Mouse (Mus musculus): ENCODE data around the gene Tspan33. TPM values are rescaled to one million over a fixed set of nuclear protein-coding genes. Genes with fewer than 3 reads are reported as not detected.
"Not testable (repeated sequence)": the region's sequence is repeated elsewhere in the genome, so short reads cannot be mapped to it uniquely, and the experiment has no call there.

The Tspan33 gene
- total RNA-seq, 2 experiments from 2014 or later = 7.3 to 8.0 TPM

DNA sequence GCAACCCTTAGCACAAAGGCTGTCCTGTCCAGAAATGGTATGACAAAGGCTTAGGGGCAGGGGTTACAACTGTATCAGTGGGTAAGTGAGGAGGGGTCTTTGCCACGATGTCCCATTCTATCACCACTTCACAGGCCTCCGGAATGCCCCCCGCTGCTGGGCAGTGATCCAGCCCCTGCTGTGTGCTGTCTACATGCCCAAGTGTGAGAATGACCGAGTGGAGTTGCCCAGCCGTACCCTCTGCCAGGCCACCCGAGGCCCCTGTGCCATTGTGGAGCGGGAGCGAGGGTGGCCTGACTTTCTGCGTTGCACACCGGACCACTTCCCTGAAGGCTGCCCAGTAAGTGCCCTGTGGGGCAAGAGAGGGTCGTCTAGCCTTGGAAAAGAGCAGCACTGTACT lies 59.3 kb downstream of the Tspan33 start:
- DNase-seq = no peak

DNA sequence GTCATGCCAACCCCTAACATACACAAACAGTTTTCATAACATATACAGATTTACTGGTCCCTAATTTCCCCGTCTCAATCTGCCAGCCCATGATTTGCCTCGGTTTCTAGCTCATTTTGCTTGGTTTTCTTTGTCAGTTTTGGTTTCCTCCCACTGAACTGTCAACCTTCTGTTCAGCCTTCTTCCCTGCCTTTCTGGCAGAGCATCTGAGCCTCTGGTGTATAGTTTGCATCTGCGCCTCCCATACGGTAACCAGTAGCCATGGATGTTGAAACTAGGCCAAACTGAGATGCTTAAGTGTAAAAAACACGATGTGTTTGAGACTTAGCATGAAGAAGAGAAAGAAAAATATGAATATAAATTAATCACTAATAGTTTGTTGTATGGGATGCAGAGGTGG lies 62.0 kb downstream of the Tspan33 start:
- DNase-seq = no peak

DNA sequence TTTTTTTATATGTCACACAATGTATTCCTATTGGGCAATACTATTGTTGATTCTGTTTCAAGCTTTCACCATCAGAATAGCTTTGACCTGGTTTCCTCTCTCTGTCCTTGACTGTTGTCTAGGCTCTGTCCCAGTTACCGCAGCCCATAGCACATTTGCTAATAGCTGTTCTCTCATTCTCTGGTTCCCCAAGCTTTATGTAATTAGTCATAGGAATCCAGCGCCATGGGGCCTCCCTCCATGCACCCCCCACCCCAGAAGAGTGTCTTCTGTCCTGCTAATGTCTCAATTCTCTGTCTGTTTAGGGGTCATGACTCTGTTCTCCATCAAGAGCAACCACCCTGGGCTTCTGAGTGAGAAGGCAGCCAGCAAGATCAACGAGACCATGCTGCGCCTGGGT lies 62.5 kb downstream of the Tspan33 start:
- peak; percentile 28 for DNase-seq

DNA sequence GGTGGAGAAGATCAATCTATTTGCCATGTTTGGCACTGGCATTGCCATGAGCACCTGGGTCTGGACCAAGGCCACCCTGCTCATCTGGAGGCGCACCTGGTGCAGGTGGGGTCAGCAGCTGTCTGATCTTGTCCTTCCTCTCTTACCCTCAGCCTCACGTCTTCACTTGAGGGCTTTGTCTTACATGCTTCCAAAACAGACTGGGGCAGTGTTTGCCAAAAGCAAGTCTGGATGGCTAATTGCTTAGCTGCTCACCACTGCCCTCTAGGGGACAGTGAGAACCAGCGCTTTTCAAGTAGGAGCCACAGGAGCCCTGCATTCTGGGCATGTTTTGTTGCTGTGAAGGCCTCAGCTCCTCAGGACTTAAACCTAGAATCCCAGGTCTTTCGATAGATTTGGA lies 64.4 kb downstream of the Tspan33 start:
- DNase-seq = peak; percentile 80

DNA sequence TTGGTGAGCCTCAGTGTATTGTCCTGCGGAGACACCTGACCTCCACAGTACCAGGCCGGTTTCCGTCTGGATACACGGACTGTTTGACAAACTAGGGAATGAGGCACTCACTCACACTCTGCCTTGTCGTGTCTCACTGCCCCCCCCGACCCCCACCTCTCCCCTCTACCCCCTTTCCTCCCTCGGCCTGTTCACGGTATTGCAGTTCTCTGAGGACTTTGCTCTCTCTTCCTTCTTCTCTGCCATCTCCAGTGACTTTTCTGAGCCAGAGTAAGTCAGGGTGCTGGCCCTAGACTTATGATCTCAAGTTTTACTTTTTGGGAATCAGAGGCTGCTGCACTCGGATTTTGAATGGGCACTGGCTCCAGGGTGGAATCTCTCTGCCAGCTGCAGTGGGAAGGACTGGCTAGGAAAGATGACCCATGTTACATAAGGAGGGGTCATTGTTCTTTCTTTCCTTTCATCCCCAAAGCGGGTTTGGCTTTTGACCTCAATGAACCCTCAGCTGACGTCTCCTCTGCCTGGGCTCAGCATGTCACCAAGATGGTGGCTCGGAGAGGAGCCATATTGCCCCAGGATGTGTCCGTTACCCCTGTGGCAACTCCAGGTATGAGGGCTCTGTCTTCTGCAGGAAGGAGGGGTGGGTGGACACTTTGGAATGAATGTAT lies 65.1 kb downstream of the Tspan33 start:
- DNase-seq = no peak

DNA sequence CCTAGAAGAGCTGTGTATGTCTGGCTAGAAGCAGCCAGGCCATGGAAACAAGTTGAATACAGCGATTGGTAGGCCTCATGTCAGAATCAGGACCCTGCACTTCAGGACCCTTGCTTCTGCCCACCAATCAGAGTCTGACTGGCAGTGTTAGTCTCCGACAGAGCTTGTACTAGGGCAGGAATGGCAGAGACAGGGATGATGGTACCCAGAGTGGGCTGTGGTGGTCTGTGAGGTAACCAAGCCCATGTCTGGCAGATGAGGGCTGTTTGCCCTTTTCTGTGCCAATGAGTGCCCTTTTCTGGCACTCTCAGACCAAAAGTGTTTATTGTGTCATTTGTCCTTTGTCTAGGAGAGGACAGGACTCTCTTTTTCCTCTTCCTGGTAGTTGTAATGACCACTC lies 66.4 kb downstream of the Tspan33 start:
- not testable (repeated sequence) for DNase-seq

DNA sequence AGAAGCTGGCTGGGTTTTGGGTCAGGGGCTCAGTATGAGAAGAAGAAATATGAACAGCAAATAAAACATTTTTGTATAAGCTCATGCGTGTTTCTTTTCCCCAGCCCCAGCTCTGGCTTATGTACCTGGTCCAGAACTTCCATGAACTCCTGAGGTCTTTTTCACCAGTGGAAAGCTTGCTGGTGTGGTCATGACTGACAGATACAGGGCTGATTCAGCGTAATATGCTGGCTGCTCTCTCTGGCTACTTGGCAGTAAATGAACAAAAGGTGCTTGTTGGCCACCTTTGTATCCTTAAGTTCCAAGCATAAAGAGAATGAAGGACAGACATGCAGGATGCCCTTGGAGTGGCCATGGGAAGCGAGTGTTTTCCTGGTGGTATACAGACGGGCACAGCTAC lies 67.3 kb downstream of the Tspan33 start:
- no peak for DNase-seq

DNA sequence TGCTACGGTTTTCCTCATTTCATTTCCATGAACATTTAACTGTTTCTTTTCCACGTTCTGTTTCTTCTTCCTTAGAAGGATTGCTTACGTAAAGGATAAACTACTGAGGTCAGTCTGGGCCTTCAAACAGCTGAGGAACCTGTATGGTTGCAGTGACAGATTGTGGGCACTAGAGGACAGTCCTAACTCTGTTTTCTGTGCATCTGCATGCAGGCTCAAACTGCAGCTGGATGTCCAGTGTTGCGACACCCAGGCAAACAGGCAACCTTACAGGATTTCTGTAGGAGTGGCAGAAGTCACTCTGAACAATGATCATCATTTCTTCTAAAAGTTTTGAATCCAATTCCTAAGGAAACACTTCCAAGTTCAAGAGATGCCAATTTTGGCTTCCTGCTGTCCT lies 68.5 kb downstream of the Tspan33 start:
- peak; percentile 37 for DNase-seq

DNA sequence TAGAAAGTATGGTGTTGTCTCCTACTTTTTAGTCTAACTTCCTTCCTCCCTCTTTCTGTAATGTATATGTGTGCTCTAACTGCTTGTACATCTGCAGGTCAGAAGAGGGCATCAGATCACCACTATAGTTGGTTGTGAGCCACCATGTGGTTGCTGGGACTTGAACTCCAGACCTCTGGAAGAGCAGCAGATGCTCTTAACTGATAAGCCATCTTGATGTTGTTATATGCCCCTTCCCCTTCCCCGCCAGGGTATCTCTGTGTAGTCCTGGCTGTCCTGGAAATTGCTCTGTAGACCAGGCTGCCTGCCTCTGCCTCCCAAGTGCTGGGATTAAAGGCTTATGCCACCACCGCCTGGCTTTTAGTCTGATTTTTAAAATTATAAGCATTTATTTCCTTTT lies 72.9 kb downstream of the Tspan33 start:
- DNase-seq = no peak

Other genes starting within 250 kb of the Tspan33 start
- gene Atp6v1f, start 226.5 kb upstream of the Tspan33 start, total RNA-seq (2021) = 100 to 1,000 TPM; 183 to 191 TPM
- under 1 TPM in 1 of 2 experiments, not detected in 1; 0.45 TPM for gene Atp6v1fnb, start 222.8 kb upstream of the Tspan33 start, total RNA-seq (2021)
- 1 to 10 TPM; 7.0 to 7.1 TPM for gene Kcp, start 186.3 kb upstream of the Tspan33 start, total RNA-seq (2021)
- 1 to 10 TPM; 3.8 to 4.8 TPM for gene Irf5, start 167.6 kb upstream of the Tspan33 start, total RNA-seq (2021)
- gene Tnpo3, start 84.3 kb upstream of the Tspan33 start, total RNA-seq (2021) = 10 to 100 TPM; 48.8 to 61.1 TPM
- gene Smo, start 41.3 kb downstream of the Tspan33 start, total RNA-seq (2021) = 10 to 100 TPM; 47.3 to 51.7 TPM
- gene Ahcyl2, start 73.8 kb downstream of the Tspan33 start, total RNA-seq (2021) = 10 to 100 TPM; 72.1 to 79.0 TPM
- 1 to 10 TPM; 1.2 to 2.7 TPM for gene Strip2, start 222.8 kb downstream of the Tspan33 start, total RNA-seq (2021)

Measured in adrenal gland, postnatal 10 days (tissue).